Mouse (Mus musculus): Measurements from ENCODE around the gene Olfr1513. TPM values are rescaled to one million over a fixed set of nuclear protein-coding genes. Genes with fewer than 3 reads are reported as not detected.
A peak's percentile ranks its signal among the peaks of the same experiment; 100 is the strongest.

Olfr1513 gene
- polyA plus RNA-seq, 1 experiment = not detected

DNA sequence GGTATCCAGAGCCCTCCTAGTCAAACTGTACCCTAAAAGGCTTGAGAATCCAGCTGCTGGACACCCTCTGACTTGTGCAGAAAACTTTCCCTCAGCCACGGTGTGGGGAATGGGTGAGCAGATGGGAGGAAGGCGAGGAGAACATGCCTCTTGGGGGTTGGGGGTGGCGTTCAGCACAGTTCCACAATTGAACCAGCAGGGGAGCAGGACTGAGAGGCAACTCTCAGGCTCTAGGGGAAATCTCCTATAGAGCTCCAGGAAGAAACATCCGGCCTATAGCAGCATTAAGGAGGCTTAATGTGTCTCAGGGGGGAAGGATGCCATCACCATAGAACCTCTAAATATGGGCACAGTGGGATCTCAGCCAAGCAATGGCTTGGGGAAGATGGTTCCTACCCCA, 30.3 kb downstream of the Olfr1513 start:
- no peak overlapping the region for H3K4me3 ChIP-seq (ENCODE audit: insufficient read depth, poor library complexity, severe bottlenecking)
- no peak overlapping the region for H3ac ChIP-seq (ENCODE audit: control insufficient read depth, insufficient read length, low read depth)
- H3K79me2 ChIP-seq (ENCODE audit: control insufficient read depth, insufficient read depth) = no peaks in the 10 kb centered on the region
- H3K27me3 ChIP-seq (ENCODE audit: control insufficient read depth, insufficient read depth, insufficient read length) = peaks cover 19% of the 10 kb centered on the region
- H3K36me3 ChIP-seq (ENCODE audit: control insufficient read depth, insufficient read depth) = no peaks in the 10 kb centered on the region
- TF ChIP-seq CTCF (IDR thresholded peaks at IDR 0.05; ENCODE audit: control insufficient read depth, insufficient read depth, insufficient read length) (no peak), MYOG (IDR thresholded peaks at IDR 0.05; ENCODE audit: control insufficient read depth, extremely low read depth, insufficient read length) (no peak), USF1 (IDR thresholded peaks at IDR 0.05; ENCODE audit: low read depth) (no peak), MAX (IDR thresholded peaks at IDR 0.05) (no peak), MYOD1 (IDR thresholded peaks at IDR 0.05; ENCODE audit: control insufficient read depth, insufficient read length, low read depth) (no peak), CEBPB (IDR thresholded peaks at IDR 0.05; ENCODE audit: low read depth) (no peak), FOSL1 (IDR thresholded peaks at IDR 0.05; ENCODE audit: insufficient read depth, low read length, poor library complexity, severe bottlenecking) (no peak)
- H3K79me3 ChIP-seq (ENCODE audit: low read depth) = no peaks in the 10 kb centered on the region

DNA sequence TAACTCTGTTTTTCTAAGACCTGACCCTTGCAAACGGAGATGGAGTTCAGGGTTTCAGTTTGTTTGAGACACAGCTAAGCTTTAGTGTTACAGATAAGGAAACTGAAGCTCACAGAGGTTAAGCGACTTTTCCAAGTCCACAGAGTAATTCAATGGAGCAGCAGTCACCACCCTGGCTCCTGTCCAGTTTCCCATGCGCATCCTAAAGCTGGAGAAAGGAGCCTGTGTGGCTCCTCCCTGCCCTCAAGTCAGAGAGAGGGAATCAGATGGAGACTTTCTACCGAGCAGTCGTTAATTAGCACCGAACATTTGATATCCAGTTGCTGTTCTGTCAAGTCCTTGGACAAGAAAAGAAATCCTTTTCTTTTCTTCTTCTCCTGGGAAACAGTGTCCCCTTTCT, 36.8 kb downstream of the Olfr1513 start:
- no peak for TF ChIP-seq MYOD1 (IDR thresholded peaks at IDR 0.05; ENCODE audit: control insufficient read depth, insufficient read length, low read depth)
- no peak for TF ChIP-seq MAX (IDR thresholded peaks at IDR 0.05)
- no peak for TF ChIP-seq MYOG (IDR thresholded peaks at IDR 0.05; ENCODE audit: control insufficient read depth, extremely low read depth, insufficient read length)
- TF ChIP-seq CEBPB (IDR thresholded peaks at IDR 0.05; ENCODE audit: low read depth) = no peak
- no peak for TF ChIP-seq CTCF (IDR thresholded peaks at IDR 0.05; ENCODE audit: control insufficient read depth, insufficient read depth, insufficient read length)
- no peak for TF ChIP-seq FOSL1 (IDR thresholded peaks at IDR 0.05; ENCODE audit: insufficient read depth, low read length, poor library complexity, severe bottlenecking)
- TF ChIP-seq USF1 (IDR thresholded peaks at IDR 0.05; ENCODE audit: low read depth) = no peak
- Histone ChIP-seq H3K79me2 (ENCODE audit: control insufficient read depth, insufficient read depth) (peaks cover 9% of the 10 kb centered on the region), H3K36me3 (ENCODE audit: control insufficient read depth, insufficient read depth) (no peaks in the 10 kb centered on the region), H3K27me3 (ENCODE audit: control insufficient read depth, insufficient read depth, insufficient read length) (peaks cover 7% of the 10 kb centered on the region), H3K79me3 (ENCODE audit: low read depth) (no peaks in the 10 kb centered on the region), H3ac (ENCODE audit: control insufficient read depth, insufficient read length, low read depth) (no peak overlapping the region), H3K4me3 (ENCODE audit: insufficient read depth, poor library complexity, severe bottlenecking) (no peak overlapping the region)

DNA sequence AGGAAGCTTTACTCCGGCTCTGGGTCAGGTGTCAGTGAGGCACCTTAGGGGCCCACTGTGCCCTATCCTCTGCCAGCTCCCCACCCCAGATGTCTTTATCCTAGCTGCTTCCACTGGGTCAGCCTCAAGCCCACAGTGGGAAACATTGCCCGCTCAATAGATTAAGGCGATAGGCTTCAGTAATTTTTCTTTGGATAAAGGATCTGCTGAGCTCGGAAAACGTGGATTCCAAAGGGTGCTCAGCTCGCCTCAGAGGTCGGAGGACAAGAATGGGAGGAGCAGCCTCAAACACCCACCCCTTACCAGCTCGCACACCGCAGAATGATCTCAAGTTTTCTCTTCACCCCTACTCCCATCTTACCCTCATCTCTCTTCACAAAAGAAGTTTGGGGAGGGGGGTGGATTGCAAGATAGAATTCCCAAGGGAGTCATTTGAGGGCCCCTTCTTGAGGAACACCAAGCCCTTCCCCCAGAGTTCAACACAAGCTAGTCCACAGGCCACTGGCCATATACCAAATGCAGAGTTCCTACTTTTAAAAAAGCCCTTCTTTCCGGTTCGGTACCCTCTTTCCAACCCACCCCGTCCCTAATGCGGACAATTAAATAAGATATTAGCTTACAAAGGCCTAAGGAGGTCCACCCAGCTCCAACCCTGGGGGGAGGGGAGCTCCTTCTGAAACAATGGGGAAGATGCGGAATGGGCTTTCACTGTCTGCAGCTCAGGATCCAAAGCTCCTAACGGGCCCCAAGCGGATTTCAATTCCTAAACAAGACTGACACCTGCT, 39.6 kb downstream of the Olfr1513 start:
- H3K4me3 ChIP-seq (ENCODE audit: insufficient read depth, poor library complexity, severe bottlenecking) = peak overlapping the region; percentile 43
- peaks cover 6% of the 10 kb centered on the region for H3K36me3 ChIP-seq (ENCODE audit: control insufficient read depth, insufficient read depth)
- H3K79me3 ChIP-seq (ENCODE audit: low read depth) = no peaks in the 10 kb centered on the region
- H3K79me2 ChIP-seq (ENCODE audit: control insufficient read depth, insufficient read depth) = peaks cover 9% of the 10 kb centered on the region
- H3K27me3 ChIP-seq (ENCODE audit: control insufficient read depth, insufficient read depth, insufficient read length) = no peaks in the 10 kb centered on the region
- H3ac ChIP-seq (ENCODE audit: control insufficient read depth, insufficient read length, low read depth) = no peak overlapping the region
- TF ChIP-seq CTCF (IDR thresholded peaks at IDR 0.05; ENCODE audit: control insufficient read depth, insufficient read depth, insufficient read length) (no peak), USF1 (IDR thresholded peaks at IDR 0.05; ENCODE audit: low read depth) (no peak), MYOD1 (IDR thresholded peaks at IDR 0.05; ENCODE audit: control insufficient read depth, insufficient read length, low read depth) (no peak), MAX (IDR thresholded peaks at IDR 0.05) (no peak), CEBPB (IDR thresholded peaks at IDR 0.05; ENCODE audit: low read depth) (no peak), FOSL1 (IDR thresholded peaks at IDR 0.05; ENCODE audit: insufficient read depth, low read length, poor library complexity, severe bottlenecking) (no peak), MYOG (IDR thresholded peaks at IDR 0.05; ENCODE audit: control insufficient read depth, extremely low read depth, insufficient read length) (no peak)

DNA sequence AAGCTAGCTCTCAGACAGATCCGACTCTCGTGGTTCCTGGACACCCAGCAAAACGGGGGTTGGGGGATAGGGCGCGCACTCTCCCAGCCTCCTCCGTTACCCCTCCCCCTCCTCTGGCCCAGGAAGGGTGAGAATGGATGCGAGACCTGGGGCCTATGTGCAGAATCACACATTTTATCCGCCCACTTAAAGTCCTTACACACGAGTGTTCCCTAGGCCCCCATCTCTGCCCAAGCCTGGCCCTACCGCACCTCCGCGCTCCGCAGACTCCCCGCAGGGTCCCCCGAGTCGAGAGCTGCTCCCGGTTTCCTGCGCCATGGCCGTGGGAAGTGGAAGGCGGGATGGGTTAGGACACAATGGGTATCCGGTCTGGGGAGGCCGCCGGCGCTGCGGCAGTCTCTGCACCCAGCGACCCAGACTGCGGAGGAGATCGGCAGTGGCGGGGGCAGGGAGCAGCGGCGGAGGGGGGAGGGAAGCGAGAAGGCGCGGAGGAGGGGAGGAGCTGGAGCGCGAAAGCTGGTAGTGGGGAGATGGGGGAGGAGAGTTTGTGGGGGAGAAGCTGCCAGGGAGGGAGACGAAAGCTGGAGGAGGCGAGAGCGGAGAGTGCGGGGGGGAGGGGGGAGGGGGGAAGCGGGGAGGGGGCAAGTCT, 40.3 kb downstream of the Olfr1513 start:
- H3K79me3 ChIP-seq (ENCODE audit: low read depth) = no peaks in the 10 kb centered on the region
- H3K79me2 ChIP-seq (ENCODE audit: control insufficient read depth, insufficient read depth) = peaks cover 9% of the 10 kb centered on the region
- no peaks in the 10 kb centered on the region for H3K27me3 ChIP-seq (ENCODE audit: control insufficient read depth, insufficient read depth, insufficient read length)
- H3K36me3 ChIP-seq (ENCODE audit: control insufficient read depth, insufficient read depth) = peaks cover 6% of the 10 kb centered on the region
- peak overlapping the region; percentile 61 for H3ac ChIP-seq (ENCODE audit: control insufficient read depth, insufficient read length, low read depth)
- peak overlapping the region; percentile 43 for H3K4me3 ChIP-seq (ENCODE audit: insufficient read depth, poor library complexity, severe bottlenecking)
- TF ChIP-seq USF1 (IDR thresholded peaks at IDR 0.05; ENCODE audit: low read depth) (no peak), CEBPB (IDR thresholded peaks at IDR 0.05; ENCODE audit: low read depth) (no peak), MAX (IDR thresholded peaks at IDR 0.05) (no peak), MYOG (IDR thresholded peaks at IDR 0.05; ENCODE audit: control insufficient read depth, extremely low read depth, insufficient read length) (no peak), MYOD1 (IDR thresholded peaks at IDR 0.05; ENCODE audit: control insufficient read depth, insufficient read length, low read depth) (no peak), CTCF (IDR thresholded peaks at IDR 0.05; ENCODE audit: control insufficient read depth, insufficient read depth, insufficient read length) (no peak), FOSL1 (IDR thresholded peaks at IDR 0.05; ENCODE audit: insufficient read depth, low read length, poor library complexity, severe bottlenecking) (no peak)

DNA sequence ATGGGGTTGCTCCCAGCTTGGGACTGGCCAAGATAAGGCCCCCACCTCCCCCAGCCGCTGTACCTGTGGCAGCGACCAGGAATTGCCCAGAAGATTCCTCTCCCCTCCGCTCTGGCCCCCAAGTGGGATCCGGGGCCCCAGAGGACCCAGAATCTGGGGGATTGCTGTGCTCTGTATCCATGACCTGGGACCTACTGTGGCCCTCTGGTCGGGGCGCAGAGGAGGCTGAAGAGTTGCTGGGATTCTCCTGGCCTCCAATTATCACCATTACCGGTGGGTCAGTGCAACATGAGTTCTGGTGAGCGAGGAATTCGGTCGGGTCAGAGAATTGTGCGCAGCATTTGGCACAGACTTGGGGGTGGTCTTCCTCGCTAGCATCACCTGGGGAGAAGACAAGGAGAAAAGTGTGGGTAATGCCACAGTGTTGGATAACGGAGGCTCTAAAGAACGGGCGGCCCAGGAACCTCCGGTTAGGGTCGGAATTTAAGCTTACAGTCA, 40.9 kb downstream of the Olfr1513 start:
- H3K4me3 ChIP-seq (ENCODE audit: insufficient read depth, poor library complexity, severe bottlenecking) = peak overlapping the region; percentile 43
- peak overlapping the region; percentile 61 for H3ac ChIP-seq (ENCODE audit: control insufficient read depth, insufficient read length, low read depth)
- peaks cover 6% of the 10 kb centered on the region for H3K36me3 ChIP-seq (ENCODE audit: control insufficient read depth, insufficient read depth)
- H3K27me3 ChIP-seq (ENCODE audit: control insufficient read depth, insufficient read depth, insufficient read length) = no peaks in the 10 kb centered on the region
- peaks cover 9% of the 10 kb centered on the region for H3K79me2 ChIP-seq (ENCODE audit: control insufficient read depth, insufficient read depth)
- H3K79me3 ChIP-seq (ENCODE audit: low read depth) = no peaks in the 10 kb centered on the region
- no peak for TF ChIP-seq MAX (IDR thresholded peaks at IDR 0.05)
- TF ChIP-seq CEBPB (IDR thresholded peaks at IDR 0.05; ENCODE audit: low read depth) = no peak
- TF ChIP-seq CTCF (IDR thresholded peaks at IDR 0.05; ENCODE audit: control insufficient read depth, insufficient read depth, insufficient read length) = no peak
- no peak for TF ChIP-seq MYOD1 (IDR thresholded peaks at IDR 0.05; ENCODE audit: control insufficient read depth, insufficient read length, low read depth)
- no peak for TF ChIP-seq FOSL1 (IDR thresholded peaks at IDR 0.05; ENCODE audit: insufficient read depth, low read length, poor library complexity, severe bottlenecking)
- no peak for TF ChIP-seq USF1 (IDR thresholded peaks at IDR 0.05; ENCODE audit: low read depth)
- TF ChIP-seq MYOG (IDR thresholded peaks at IDR 0.05; ENCODE audit: control insufficient read depth, extremely low read depth, insufficient read length) = no peak

Data from C2C12 (cell line).